Mouse (Mus musculus) gastrocnemius, postnatal 36 days (tissue): ENCODE results near the gene Perp. TPM values are rescaled to one million over a fixed set of nuclear protein-coding genes. Genes with fewer than 3 reads are reported as not detected.

ENCODE experiments used
- DNase-seq, 2 experiments: peaks; one replicate each; pipeline ENCODE4 v3.0.0; 2022
- intact Hi-C: fragments of 180-260 bp; cut with DNase I; formaldehyde crosslinking; loops from one replicate; pipeline ENCODE4 v1.15.1; 2025
- long read RNA-seq, 2 experiments: library from polyadenylated mRNA; stranded (forward); transcript quantifications; one replicate each; pipeline ENCODE4 v2.0.0; 2021
- total RNA-seq, 2 experiments: library from RNA; stranded (reverse); gene quantifications; 2 replicates each; pipeline ENCODE4 v1.2.3; 2021

Gene Perp
- total RNA-seq: 1 to 10 TPM; 1.3 to 1.6 TPM
- long read RNA-seq, experiment 1, partial matches to known transcripts: 0 of 2 reads
- long read RNA-seq, experiment 1, other reads (novel, unspliced or antisense): 0 of 2 reads
- long read RNA-seq, experiment 2: 0 reads

- intact Hi-C loops: loop anchor here (10.0 kb wide), 1 partner anchor 280 kb away; no protein-coding TSS in a partner anchor
- DNase-seq: no peak
Measured at GRCm38 (mm10) chr10:18844441-18845286, at the start of gene Perp. Perp (plus strand) TSS chr10:18845020.

GRCm38 (mm10) chr10:18811751-18812150 is 33.1 kb upstream of the Perp start:
- intact Hi-C loops: no loop called here
- no peak for DNase-seq

DNA sequence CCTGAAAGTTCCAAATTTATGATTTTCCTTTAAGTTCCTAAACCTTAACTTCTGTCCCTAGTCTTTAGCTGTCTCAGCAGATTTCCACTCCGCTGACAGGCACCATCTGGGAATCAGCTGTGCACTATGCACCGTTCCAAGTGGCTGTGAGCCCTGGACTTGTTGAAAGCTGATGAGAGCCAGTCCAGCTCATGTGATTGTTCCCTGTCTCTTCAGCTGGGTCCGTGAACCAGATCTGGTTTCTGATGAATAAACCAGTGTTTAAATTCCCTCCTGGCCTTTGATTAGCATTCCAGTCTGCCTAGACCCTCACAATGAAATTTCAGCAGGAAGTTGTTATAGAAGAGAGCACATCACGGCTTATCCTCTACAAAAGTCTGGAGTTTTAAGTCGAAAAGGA is 28.3 kb upstream of the Perp start:
- DNase-seq: peak; percentile 36 to 48
- intact Hi-C loops: no loop called here

GRCm38 (mm10) chr10:18825143-18825542 is 19.7 kb upstream of the Perp start:
- intact Hi-C loops: no loop called here
- no peak for DNase-seq

- DNase-seq: no peak
- intact Hi-C loops: no loop called here
Measured at GRCm38 (mm10) chr10:18826107-18826506, 18.7 kb upstream of the Perp start.

GRCm38 (mm10) chr10:18827936-18828335 is 16.9 kb upstream of the Perp start:
- intact Hi-C loops: no loop called here
- DNase-seq: no peak

GRCm38 (mm10) chr10:18830359-18830758 is 14.5 kb upstream of the Perp start:
- intact Hi-C loops: no loop called here
- no peak for DNase-seq

DNA sequence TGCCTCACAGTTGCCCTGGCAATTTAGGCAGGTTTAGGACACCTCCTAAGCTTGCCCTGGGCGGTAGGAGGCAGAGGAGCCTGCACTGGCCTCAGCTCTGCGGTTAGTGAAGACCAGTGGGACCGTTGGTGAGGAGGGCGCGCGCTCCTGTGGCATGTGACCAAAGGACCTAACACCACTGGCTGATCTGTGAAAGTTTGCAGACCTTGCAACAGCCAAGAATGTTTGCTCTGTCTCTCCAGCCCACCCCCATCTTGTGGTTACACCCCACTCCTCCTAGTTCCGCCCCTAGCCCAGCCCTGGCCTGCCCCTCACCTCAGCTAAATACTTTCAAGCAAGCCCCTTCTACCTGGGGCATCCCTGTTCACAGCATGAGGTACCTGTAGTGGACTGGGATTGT is 13.0 kb upstream of the Perp start:
- intact Hi-C loops: no loop called here
- no peak for DNase-seq

DNA sequence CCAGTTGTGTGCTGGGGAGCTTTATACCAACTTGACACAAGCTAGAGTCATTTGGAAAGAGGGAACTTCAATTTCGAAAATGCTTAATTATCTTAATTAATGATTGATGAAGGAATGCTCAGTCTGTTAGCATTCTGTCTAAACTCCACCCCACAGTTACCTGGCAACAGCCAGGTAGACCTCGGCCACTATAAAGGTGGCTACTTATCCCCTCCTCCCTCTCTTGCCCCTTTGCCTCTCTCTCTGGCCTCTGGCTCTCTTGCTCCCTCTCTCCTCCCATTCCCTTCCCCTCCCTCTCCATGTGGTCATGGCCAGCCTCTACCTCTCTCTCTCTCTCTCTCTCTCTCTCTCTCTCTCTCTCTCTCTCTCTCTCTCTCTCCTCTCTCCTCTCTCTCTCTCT is 10.4 kb upstream of the Perp start:
- intact Hi-C loops: no loop called here
- no peak for DNase-seq

DNA sequence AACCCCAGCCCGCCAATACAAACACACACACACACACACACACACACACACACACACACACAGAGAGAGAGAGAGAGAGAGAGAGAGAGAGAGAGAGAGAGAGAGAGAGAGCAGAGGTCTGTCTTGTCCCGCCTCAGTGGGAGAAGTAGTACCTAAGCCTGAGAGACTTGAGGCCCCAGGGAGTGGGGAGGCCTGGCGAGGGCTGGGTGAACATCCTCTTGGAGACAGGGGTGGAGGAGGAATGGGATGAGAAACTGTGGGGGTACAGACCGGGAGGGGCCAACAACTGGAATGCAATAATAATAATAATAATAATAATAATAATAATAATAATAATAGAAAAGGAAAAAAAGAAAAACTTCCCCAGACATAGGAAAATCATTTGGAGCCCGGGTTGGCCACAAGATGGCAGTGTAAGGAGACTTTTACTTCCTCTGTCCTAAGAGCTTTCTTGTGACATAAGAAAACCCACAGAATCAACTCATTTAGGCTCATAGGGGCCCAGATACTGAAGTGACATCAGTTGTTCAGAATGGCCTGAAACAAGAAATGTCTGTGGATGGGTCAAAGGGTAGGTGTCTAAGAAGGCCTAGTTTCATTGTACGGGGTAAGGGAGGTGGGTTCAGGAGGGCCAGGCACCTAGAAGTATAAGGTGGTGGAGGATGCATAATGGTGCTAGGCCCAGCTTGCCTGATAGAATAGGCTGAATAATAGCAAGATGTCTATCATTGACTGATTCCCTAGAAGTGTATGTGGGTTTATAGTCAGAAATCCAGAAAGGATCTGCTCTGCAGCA is 8.9 kb upstream of the Perp start:
- intact Hi-C loops: loop anchor here (2.0 kb wide), 1 partner anchor 69 kb away; no protein-coding TSS in a partner anchor
- no peak for DNase-seq

- intact Hi-C loops: no loop called here
- DNase-seq: no peak
Measured at GRCm38 (mm10) chr10:18839530-18839929, 5.3 kb upstream of the Perp start.

DNA sequence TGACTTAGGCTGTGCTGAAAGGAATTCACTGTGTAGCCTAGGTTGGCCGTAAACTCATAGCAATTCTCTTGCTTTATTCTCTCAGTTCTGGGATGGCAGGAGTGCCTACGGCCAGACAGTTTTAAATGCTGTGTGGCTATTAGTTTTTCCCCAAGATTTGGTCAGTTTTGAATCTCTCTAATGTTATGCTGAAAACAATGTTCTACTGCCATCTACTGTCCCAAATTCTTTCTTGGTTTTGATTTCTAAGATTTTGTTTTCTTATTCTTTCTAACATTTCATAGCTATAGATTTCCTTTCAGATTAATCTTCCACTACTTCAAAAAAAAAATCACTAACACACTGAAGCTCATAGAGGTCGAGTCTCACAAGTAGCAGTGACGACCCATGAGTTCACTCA is 4.1 kb upstream of the Perp start:
- intact Hi-C loops: loop anchor here (10.0 kb wide), 1 partner anchor 276 kb away; no protein-coding TSS in a partner anchor
- no peak for DNase-seq

DNA sequence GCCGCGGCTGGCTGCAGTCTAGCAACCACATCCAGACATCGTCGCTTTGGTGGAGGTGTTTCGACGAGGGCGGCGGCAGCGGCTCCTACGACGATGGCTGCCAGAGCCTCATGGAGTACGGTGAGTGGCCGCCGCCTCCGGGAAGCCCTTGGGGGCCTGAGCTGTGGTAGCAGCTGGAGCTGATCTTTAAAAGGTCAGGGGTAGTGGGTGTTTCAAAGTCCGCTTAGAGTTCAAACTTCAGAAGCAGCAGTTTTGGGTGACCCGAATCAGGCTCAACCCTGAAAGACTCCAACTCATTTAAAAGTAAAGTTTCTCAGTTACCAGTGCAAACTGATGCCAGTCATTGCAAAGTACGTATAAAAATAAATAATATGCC is 455 bp downstream of the Perp start:
- DNase-seq: no peak
- intact Hi-C loops: loop anchor here (10.0 kb wide), 1 partner anchor 280 kb away; no protein-coding TSS in a partner anchor

DNA sequence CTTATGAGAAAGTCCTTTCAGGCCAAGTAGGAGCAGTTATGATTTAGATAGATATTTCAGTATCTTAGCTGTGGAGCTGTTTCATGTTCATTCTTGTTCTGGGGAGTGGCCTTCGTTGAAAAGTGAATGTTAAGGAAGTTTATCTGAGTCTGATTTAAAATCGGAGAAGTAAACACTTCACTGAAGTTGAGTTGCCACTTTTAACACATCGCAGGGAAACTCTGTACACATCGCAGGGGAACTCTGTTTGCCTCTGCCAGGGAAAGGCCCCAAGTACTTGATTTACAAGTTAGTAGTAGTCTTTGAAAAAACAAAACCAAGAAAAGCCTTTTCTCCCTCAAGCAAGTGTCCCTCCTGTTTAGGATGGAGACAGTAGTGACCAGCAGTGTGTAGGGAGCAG is 891 bp downstream of the Perp start:
- intact Hi-C loops: loop anchor here (10.0 kb wide), 1 partner anchor 281 kb away; no protein-coding TSS in a partner anchor
- DNase-seq: no peak

GRCm38 (mm10) chr10:18846474-18847264 is 1.8 kb downstream of the Perp start:
- intact Hi-C loops: loop anchor here (10.0 kb wide), 1 partner anchor 282 kb away; no protein-coding TSS in a partner anchor
- DNase-seq: no peak

DNA sequence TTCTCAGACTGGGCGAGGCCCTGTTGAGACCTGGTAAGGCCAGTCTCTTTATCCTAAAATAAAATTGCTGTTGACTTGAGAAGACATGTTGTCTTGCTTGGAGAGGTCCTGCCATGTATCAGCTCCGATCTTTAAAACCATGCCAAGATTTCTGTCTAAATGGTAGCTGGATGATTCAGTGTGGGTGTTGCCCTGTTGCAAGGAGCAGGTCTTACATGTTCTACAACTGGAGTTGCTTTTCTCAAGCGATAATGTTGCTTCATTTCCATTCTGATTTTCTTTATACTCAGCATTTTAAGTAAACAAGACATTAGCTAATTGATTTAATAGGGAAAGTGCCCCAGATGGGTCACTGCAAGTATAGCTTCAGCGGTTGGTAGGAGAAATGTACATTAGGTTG is 5.4 kb downstream of the Perp start:
- no peak for DNase-seq
- intact Hi-C loops: no loop called here

DNA sequence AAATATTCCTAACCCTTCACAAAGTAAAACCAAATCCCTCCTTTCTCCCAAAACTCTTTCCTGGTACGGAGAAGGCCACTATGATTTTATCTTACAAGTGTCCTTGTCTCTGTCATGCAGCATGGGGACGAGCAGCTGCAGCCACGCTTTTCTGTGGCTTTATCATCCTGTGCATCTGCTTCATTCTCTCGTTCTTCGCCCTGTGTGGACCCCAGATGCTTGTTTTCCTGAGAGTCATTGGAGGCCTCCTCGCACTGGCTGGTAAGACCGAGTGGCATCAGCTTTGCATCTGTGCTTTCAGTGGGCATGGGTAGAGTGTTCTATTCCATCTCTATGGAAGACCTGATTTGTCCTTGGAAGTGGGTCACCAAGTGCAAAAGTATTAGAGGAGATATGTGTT is 8.6 kb downstream of the Perp start:
- no peak for DNase-seq
- intact Hi-C loops: no loop called here

DNA sequence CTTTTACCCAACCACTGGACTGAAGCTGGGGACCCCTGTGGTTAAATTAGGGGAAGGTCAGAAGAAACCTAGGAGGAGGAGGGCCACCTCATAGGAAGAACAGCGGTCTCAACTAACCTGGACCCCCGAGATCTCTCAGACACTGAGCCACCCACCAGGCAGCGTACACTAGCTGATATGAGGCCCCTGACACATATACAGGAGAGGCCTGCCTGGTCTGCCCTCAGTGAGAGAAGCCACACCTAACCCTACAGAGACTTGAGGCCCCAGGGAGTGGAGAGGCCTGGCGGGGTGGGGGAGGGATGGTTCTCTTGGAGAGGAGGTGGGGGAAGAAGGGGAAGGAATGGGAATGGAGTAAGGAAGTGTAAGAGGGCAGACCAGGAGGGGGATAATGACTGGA is 12.4 kb downstream of the Perp start:
- intact Hi-C loops: no loop called here
- no peak for DNase-seq

DNA sequence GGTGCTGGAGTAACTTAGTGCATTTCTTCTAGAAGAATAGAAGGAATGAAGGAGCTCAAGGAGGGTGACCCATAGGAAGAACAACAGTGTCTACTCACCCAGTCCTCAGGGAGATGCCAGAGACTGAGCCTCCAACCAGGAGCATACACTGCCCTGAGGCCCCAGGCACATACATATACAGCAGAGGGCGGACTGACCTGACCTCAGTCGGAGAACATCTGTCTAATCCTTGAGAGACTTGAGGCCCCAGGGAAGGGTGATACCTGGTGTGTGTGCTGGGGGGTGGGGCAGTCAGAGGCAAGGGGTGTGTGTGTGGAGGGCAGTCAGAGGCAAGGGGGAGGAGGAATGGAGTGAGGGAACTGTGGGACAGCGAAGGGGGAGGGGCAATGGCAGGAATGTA is 14.8 kb downstream of the Perp start:
- DNase-seq: no peak
- intact Hi-C loops: no loop called here

- DNase-seq: no peak
- intact Hi-C loops: no loop called here
Measured at GRCm38 (mm10) chr10:18860119-18860824, 15.5 kb downstream of the Perp start.
